Mouse (Mus musculus) CH12F3 (cell line): Measurements from ENCODE around the gene Olfr706.
"Not testable (repeated sequence)": the region's sequence is repeated elsewhere in the genome, so short reads cannot be mapped to it uniquely, and the experiment has no call there.

Experiments
- in situ Hi-C: fragments of 300-500 bp; cut with MboI; formaldehyde crosslinking; loops from 2 replicates; pipeline ENCODE4 v1.14.3; 2020; ENCODE audit warnings: low sequenced_read_pairs

Gene Olfr706

GRCm38 (mm10) chr7:106888062-106888461 lies at the start of gene Olfr706:
TSS of gene Olfr706 (minus strand) at chr7:106888162.
- in situ Hi-C loops, result no loop called here

DNA sequence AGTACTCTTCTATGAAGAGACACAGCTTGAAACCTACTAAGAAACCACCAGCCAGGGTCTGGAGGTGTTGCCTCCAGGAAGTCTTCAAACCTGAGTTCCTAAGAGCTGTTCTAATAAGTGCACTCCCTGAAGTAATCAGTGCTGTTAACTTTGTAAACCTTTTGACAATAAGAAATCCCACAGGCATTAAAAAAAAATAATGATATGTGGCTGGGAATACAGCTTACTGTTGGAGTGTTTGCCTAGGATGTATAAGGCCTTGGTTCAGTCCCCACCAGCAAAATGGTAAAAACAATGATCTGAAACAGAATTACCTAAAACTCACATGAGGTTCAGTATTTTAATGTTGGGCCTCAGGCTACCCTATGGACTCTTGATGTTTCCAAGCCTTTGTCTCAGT lies 44.2 kb upstream of the Olfr706 start, which contains the start of gene Olfr709-ps1:
Gene Olfr709-ps1, minus strand, starts transcription at position 101 of the 400 bp plus-strand sequence.
- in situ Hi-C loops, result no loop called here

- in situ Hi-C loops, result not testable (repeated sequence)
Measured at GRCm38 (mm10) chr7:106920961-106921360, 33.0 kb upstream of the Olfr706 start.

- in situ Hi-C loops, result no loop called here
Measured at GRCm38 (mm10) chr7:106907676-106908075, 19.7 kb upstream of the Olfr706 start, which contains the start of gene Olfr1532-ps1. TSS of gene Olfr1532-ps1 (plus strand) at chr7:106908001.

DNA sequence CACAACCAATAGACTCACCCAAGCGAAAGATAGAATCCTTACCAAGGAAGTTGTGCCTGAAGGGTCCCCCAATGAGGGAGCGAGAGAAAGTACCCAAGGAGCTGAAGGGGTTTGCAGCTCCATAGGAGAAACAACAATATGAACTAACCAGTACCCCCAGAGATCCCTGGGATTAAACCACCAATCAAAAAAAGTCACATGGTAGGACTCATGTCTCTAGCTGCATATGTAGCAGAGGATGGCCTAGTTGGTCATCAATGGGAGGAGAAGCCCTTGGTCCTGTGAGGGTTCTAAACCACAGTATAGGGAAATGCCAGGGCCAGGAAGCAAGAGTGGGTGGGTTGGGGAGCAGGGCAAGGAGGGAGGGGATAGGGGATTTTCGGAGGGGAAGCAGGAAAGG lies 13.2 kb upstream of the Olfr706 start, which contains the start of gene Olfr707:
Gene Olfr707, minus strand, starts transcription at position 101 of the 400 bp plus-strand sequence.
- in situ Hi-C loops, result not testable (repeated sequence)

DNA sequence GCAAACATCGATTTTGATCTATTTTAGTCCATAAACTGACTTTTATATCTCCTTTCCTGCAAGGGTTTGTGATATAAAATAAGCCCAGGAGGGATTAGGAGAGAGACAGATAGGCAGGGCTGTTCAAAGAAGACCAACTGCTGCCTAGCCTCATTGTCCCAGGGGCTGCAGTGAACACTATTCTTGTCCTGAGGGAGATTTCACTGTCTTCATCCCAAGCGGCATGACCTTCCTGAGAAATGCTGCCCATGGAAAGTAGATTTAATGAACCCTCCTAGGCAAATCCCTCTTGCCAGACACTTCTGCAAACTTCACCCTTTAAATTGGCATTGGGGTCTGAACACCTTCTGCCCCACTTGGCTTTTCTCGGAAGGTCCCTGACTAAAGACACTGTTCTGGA lies 11.2 kb downstream of the Olfr706 start, which contains the start of gene Olfr705:
Gene Olfr705, minus strand, starts transcription at position 101 of the 400 bp plus-strand sequence.
- in situ Hi-C loops, result no loop called here

DNA sequence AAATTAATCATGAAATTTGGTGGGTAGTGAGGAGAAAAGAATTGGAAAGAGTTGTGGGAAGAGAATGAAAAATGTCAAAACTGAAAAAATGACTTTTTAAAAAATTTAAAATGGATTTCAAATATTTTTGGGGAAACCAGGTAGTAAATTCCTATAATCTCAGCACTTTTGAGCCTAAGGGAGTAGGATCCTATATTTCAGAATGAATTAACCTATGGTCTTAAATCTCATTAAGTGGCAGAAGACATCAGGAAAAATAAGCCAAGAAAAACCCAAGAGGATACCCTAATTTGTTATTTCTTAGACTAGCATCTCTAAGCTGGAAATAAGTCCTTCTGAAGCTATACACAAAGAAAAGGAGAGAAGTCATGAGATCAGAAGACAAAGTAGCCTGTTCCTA lies 25.1 kb downstream of the Olfr706 start, which contains the start of gene Olfr704:
Gene Olfr704, plus strand, starts transcription at position 301 of the 400 bp plus-strand sequence.
- in situ Hi-C loops, result no loop called here

GRCm38 (mm10) chr7:106843060-106843459 lies 44.9 kb downstream of the Olfr706 start, which contains the start of gene Olfr703:
TSS of gene Olfr703 (plus strand) at chr7:106843360.
- in situ Hi-C loops, result no loop called here

GRCm38 (mm10) chr7:106833793-106834192 lies 54.2 kb downstream of the Olfr706 start, which contains the start of gene Olfr702:
TSS of gene Olfr702 (minus strand) at chr7:106833893.
- in situ Hi-C loops, result no loop called here
